Mouse (Mus musculus) CH12.LX (cell line): ENCODE measurements at regions not wholly inside any gene's neighbourhood (a gene's known extent, or its start where the extent isn't known, plus 50 kb on each side); places are given as distances from the start of the nearest gene placed in this dataset.

ENCODE experiments used
- DNase-seq: peaks from one replicate; pipeline ENCODE4 v3.0.0-alpha.2; 2013; ENCODE audit errors: extremely low read depth
- H3K27ac ChIP-seq: 2 replicates; pipeline ENCODE4 v1.5.1; 2012; ENCODE audit warnings: low read depth, mild to moderate bottlenecking, control low read depth, moderate library complexity; ENCODE audit not compliant: insufficient read depth
- H3K27me3 ChIP-seq: replicated peaks from 2 replicates; pipeline ENCODE3; 2012; ENCODE audit warnings: inconsistent platforms
- H3K36me3 ChIP-seq, 2 experiments: replicated peaks in 1 of 2; 2 replicates each; pipeline versions ENCODE3 to v1.6.1; 2012; ENCODE audit warnings: inconsistent platforms in 1 of 2, low read length in 1 of 2, mild to moderate bottlenecking in 1 of 2, mixed read lengths in 1 of 2, moderate library complexity in 1 of 2; ENCODE audit not compliant: control insufficient read depth in 1 of 2, insufficient read depth in 1 of 2
- H3K4me1 ChIP-seq, 2 experiments: 2 replicates each; pipeline ENCODE4 v1.6.1; 2012; ENCODE audit warnings: inconsistent platforms in 1 of 2, moderate library complexity in 1 of 2; ENCODE audit not compliant: insufficient read depth in 2 of 2, control insufficient read depth in 1 of 2
- H3K4me2 ChIP-seq: 2 replicates; pipeline ENCODE4 v1.6.1; 2012; ENCODE audit warnings: low read depth, mild to moderate bottlenecking, control low read depth; ENCODE audit not compliant: poor library complexity, insufficient read depth, severe bottlenecking
- H3K4me3 ChIP-seq, 3 experiments: fragments of 150-350 bp in 1 of 3; sonication (generic) in 1 of 3; replicated peaks in 1 of 3; 2 replicates each; pipeline versions ENCODE3 to v1.5.1; 2011 to 2012; ENCODE audit warnings: low read depth in 2 of 3, low read length in 2 of 3, mild to moderate bottlenecking in 2 of 3, moderate library complexity in 2 of 3, control low read depth in 1 of 3, improper control_type of control experiment in 1 of 3, inconsistent platforms in 1 of 3, mixed read lengths in 1 of 3; ENCODE audit not compliant: poor library complexity in 1 of 3
- H3K79me2 ChIP-seq: replicated peaks from 2 replicates; pipeline ENCODE4 v1.6.1; 2012; ENCODE audit warnings: mild to moderate bottlenecking, moderate library complexity; ENCODE audit not compliant: control insufficient read depth, poor library complexity, insufficient read depth, severe bottlenecking; ENCODE audit errors: extremely low read depth
- H3K9ac ChIP-seq: 2 replicates; pipeline ENCODE4 v1.6.1; 2012; ENCODE audit warnings: low read depth, mild to moderate bottlenecking, control low read depth, moderate library complexity; ENCODE audit not compliant: insufficient read depth
- H3K9me3 ChIP-seq: replicated peaks from 2 replicates; pipeline ENCODE3; 2012; ENCODE audit warnings: low read length, inconsistent platforms, mixed read lengths
- BHLHE40 ChIP-seq: IDR thresholded peaks from 2 replicates; pipeline ENCODE4 v1.6.1; 2011; ENCODE audit warnings: mild to moderate bottlenecking, low read depth, low read length, improper control_type of control experiment
- CHD1 ChIP-seq: IDR thresholded peaks from 2 replicates; pipeline ENCODE4 v1.6.1; 2012; ENCODE audit warnings: low read depth, low read length, improper control_type of control experiment, inconsistent platforms
- ELF1 ChIP-seq: IDR thresholded peaks from 2 replicates; pipeline ENCODE4 v1.6.1; 2014; ENCODE audit warnings: low read depth, mild to moderate bottlenecking, inconsistent platforms, low read length, improper control_type of control experiment
- EP300 ChIP-seq: IDR thresholded peaks from 2 replicates; pipeline ENCODE4 v1.6.1; 2011; ENCODE audit warnings: low read length, improper control_type of control experiment
- HCFC1 ChIP-seq: IDR thresholded peaks from 2 replicates; pipeline ENCODE4 v1.6.1; 2012; ENCODE audit warnings: low read depth, mild to moderate bottlenecking, inconsistent platforms, low read length, improper control_type of control experiment
- IRF4 ChIP-seq: IDR thresholded peaks from 2 replicates; pipeline ENCODE4 v1.6.1; 2014; ENCODE audit warnings: low read depth, mild to moderate bottlenecking, inconsistent platforms, low read length, improper control_type of control experiment
- KAT2A ChIP-seq: IDR thresholded peaks from 2 replicates; pipeline ENCODE4 v1.6.1; 2012; ENCODE audit warnings: low read length, improper control_type of control experiment, inconsistent platforms; ENCODE audit not compliant: insufficient replicate concordance
- MEF2A ChIP-seq: IDR thresholded peaks from 2 replicates; pipeline ENCODE4 v1.6.1; 2014; ENCODE audit warnings: low read depth, mild to moderate bottlenecking, inconsistent platforms, low read length, improper control_type of control experiment, borderline replicate concordance
- MXI1 ChIP-seq: IDR thresholded peaks from 2 replicates; pipeline ENCODE4 v1.6.1; 2011; ENCODE audit warnings: mild to moderate bottlenecking, low read depth, low read length, improper control_type of control experiment
- MYC ChIP-seq: IDR thresholded peaks from 2 replicates; pipeline ENCODE4 v1.6.1; 2011; ENCODE audit warnings: low read depth, mild to moderate bottlenecking, improper control_type of control experiment, low read length
- POLR2A ChIP-seq: IDR thresholded peaks from 2 replicates; pipeline ENCODE4 v1.6.1; 2011; ENCODE audit warnings: low read depth, mild to moderate bottlenecking, improper control_type of control experiment, low read length
- RAD21 ChIP-seq: IDR thresholded peaks from 2 replicates; pipeline ENCODE4 v1.6.1; 2011; ENCODE audit warnings: low read depth, mild to moderate bottlenecking, low read length, improper control_type of control experiment, moderate library complexity
- RCOR1 ChIP-seq: conservative IDR thresholded peaks from 2 replicates; pipeline ENCODE4 v1.6.1; 2012; ENCODE audit warnings: low read depth, mild to moderate bottlenecking, inconsistent platforms, low read length, improper control_type of control experiment
- SIN3A ChIP-seq: IDR thresholded peaks from 2 replicates; pipeline ENCODE4 v1.6.1; 2012; ENCODE audit warnings: low read length, improper control_type of control experiment, inconsistent platforms
- USF1 ChIP-seq: IDR thresholded peaks from 2 replicates; pipeline ENCODE4 v1.6.1; 2014; ENCODE audit warnings: low read depth, mild to moderate bottlenecking, inconsistent platforms, low read length, improper control_type of control experiment
- ZC3H11A ChIP-seq: IDR thresholded peaks from 2 replicates; pipeline ENCODE4 v1.6.1; 2012; ENCODE audit warnings: low read depth, mild to moderate bottlenecking, inconsistent platforms, low read length, improper control_type of control experiment
- ZKSCAN1 ChIP-seq: IDR thresholded peaks from 2 replicates; pipeline ENCODE4 v1.6.1; 2012; ENCODE audit warnings: low read depth, inconsistent platforms, low read length, improper control_type of control experiment, borderline replicate concordance
- ZMIZ1 ChIP-seq: IDR thresholded peaks from 2 replicates; pipeline ENCODE4 v1.6.1; 2012; ENCODE audit warnings: low read depth, mild to moderate bottlenecking, inconsistent platforms, low read length, improper control_type of control experiment
- dilution Hi-C: fragments of 300-500 bp; cut with MboI; formaldehyde crosslinking; loops from 2 replicates; pipeline ENCODE4 v1.14.3; 2020; ENCODE audit warnings: low sequenced_read_pairs; ENCODE audit not compliant: extremely low pct_unique_long_range_greater_than_20kb, extremely low pct_ligation_motif_present
- in situ Hi-C: fragments of 300-500 bp; cut with MboI; formaldehyde crosslinking; loops from 3 replicates; pipeline ENCODE4 v1.14.3; 2019; ENCODE audit warnings: low sequenced_read_pairs, low pct_ligation_motif_present, low pct_unique_long_range_greater_than_20kb, mixed read lengths

DNA sequence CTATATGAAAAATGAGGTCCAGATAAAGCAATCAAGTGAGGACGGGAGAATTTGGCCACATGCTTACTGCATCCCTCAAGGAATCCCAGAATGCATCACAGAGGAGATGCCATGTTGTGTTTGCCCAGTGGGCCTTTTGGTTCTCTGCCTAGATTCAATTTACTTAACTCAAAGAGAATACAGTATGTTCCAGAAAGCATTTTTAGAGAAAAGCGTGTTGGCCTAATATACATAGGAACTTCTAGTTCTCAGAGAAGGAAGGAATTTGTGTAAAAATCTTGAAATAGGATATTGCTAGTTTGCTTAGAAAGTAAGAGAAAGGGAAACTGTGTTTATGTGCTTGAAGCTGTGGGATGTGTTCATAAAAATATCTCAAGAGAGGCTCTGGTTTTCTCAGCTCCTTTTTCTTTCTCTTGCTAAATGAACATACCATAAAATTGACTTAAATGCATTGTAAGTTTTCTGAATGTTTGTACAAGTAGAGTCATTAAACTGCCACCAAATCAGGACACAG, 296.9 kb downstream of the Adra2a start:
- H3K27ac ChIP-seq, result no peak overlapping the region
- no peaks in the 10 kb centered on the region for H3K79me2 ChIP-seq
- H3K4me3 ChIP-seq, result no peak overlapping the region
- H3K4me1 ChIP-seq, result no peaks in the 10 kb centered on the region
- H3K36me3 ChIP-seq, result no peaks in the 10 kb centered on the region
- no peak overlapping the region for H3K9ac ChIP-seq
- dilution Hi-C loops, result no loop called here
- in situ Hi-C loops, result no loop called here
- TF ChIP-seq ELF1 (no peak), EP300 (no peak), IRF4 (no peak), MEF2A (no peak), ZC3H11A (no peak), RCOR1 (no peak), HCFC1 (no peak), KAT2A (no peak), RAD21 (no peak), ZKSCAN1 (no peak), MYC (no peak), CHD1 (no peak), SIN3A (no peak)
- no peak for DNase-seq
- no peaks in the 10 kb centered on the region for H3K9me3 ChIP-seq
- no peak overlapping the region for H3K4me2 ChIP-seq
- no peaks in the 10 kb centered on the region for H3K27me3 ChIP-seq

DNA sequence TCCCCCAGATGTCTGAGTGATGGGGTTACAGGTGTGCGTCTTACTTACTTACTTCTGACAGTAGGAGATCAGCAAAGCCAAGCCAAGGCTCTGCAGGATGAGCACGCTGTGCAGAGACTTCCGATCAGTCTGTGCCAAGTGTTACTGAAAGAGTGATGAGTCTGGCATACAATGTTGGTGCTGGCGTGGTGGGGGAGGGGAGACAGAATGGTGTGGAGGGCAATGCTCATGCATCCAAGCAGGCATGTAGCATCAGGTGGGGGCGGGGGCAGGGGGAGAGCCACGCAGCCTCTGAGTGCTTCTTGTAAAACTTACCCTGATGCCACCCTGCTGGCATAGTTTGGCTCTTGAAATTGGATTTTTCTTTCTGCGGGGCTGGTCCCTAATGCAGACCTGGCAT, 315.8 kb downstream of the Adra2a start:
- no peaks in the 10 kb centered on the region for H3K36me3 ChIP-seq
- H3K9me3 ChIP-seq, result no peaks in the 10 kb centered on the region
- TF ChIP-seq RCOR1 (no peak), HCFC1 (no peak), RAD21 (no peak), BHLHE40 (no peak), KAT2A (no peak), ZKSCAN1 (no peak), POLR2A (no peak), USF1 (no peak), MXI1 (no peak), ZMIZ1 (no peak)
- H3K4me3 ChIP-seq, result no peak overlapping the region
- no peak overlapping the region for H3K4me2 ChIP-seq
- H3K27ac ChIP-seq, result no peak overlapping the region
- no peaks in the 10 kb centered on the region for H3K27me3 ChIP-seq
- in situ Hi-C loops (no loop called here), dilution Hi-C loops (no loop called here)
- no peak for DNase-seq
- H3K9ac ChIP-seq, result no peak overlapping the region
- no peaks in the 10 kb centered on the region for H3K79me2 ChIP-seq
- no peaks in the 10 kb centered on the region for H3K4me1 ChIP-seq
